Mouse (Mus musculus) mouse embryonic stem cell (cell line): ENCODE data around the gene Rasef.
"Not testable (repeated sequence)": the region's sequence is repeated elsewhere in the genome, so short reads cannot be mapped to it uniquely, and the experiment has no call there.

ENCODE experiments used
- in situ Hi-C, 2 experiments: fragments of 300-500 bp; cut with MboI; formaldehyde crosslinking; loops; 1 replicate in 1 of 2; 3 replicates in 1 of 2; pipeline ENCODE4 v1.14.3; 2019 to 2020; ENCODE audit warnings: low sequenced_read_pairs in 2 of 2, low pct_unique_long_range_greater_than_20kb in 1 of 2, mixed read lengths in 1 of 2; ENCODE audit not compliant: unreplicated experiment in 1 of 2

Rasef gene

GRCm38 (mm10) chr4:73790260-73791185, at the start of gene Rasef:
Gene Rasef, minus strand, starts transcription at chr4:73790994.
- in situ Hi-C loops: no loop called here

- in situ Hi-C loops: no loop called here
Observed at GRCm38 (mm10) chr4:73826587-73826986, 35.8 kb upstream of the Rasef start.

- in situ Hi-C loops: no loop called here
Observed at GRCm38 (mm10) chr4:73791186-73791540, 369 bp upstream of the Rasef start.

- in situ Hi-C loops: no loop called here
Observed at GRCm38 (mm10) chr4:73789534-73789933, 1.3 kb downstream of the Rasef start.

- in situ Hi-C loops: no loop called here
Observed at GRCm38 (mm10) chr4:73788076-73788730, 2.6 kb downstream of the Rasef start.

GRCm38 (mm10) chr4:73784147-73784546, 6.6 kb downstream of the Rasef start:
- in situ Hi-C loops: no loop called here

- in situ Hi-C loops: no loop called here
Observed at GRCm38 (mm10) chr4:73781061-73781460, 9.7 kb downstream of the Rasef start.

- in situ Hi-C loops: no loop called here
Observed at GRCm38 (mm10) chr4:73775266-73775665, 15.5 kb downstream of the Rasef start.

GRCm38 (mm10) chr4:73773831-73774810, 16.7 kb downstream of the Rasef start:
- in situ Hi-C loops: no loop called here

GRCm38 (mm10) chr4:73772028-73772427, 18.8 kb downstream of the Rasef start:
- in situ Hi-C loops: no loop called here

- in situ Hi-C loops: no loop called here
Observed at GRCm38 (mm10) chr4:73770592-73770991, 20.2 kb downstream of the Rasef start.

GRCm38 (mm10) chr4:73768156-73768555, 22.6 kb downstream of the Rasef start:
- in situ Hi-C loops: no loop called here

- in situ Hi-C loops: no loop called here
Observed at GRCm38 (mm10) chr4:73748219-73748618, 42.6 kb downstream of the Rasef start.

- in situ Hi-C loops: no loop called here
Observed at GRCm38 (mm10) chr4:73739439-73739838, 51.4 kb downstream of the Rasef start.

- in situ Hi-C loops: no loop called here
Observed at GRCm38 (mm10) chr4:73719819-73720218, 71.0 kb downstream of the Rasef start.

- in situ Hi-C loops: no loop called here
Observed at GRCm38 (mm10) chr4:73718761-73719160, 72.0 kb downstream of the Rasef start.

- in situ Hi-C loops: not testable (repeated sequence)
Observed at GRCm38 (mm10) chr4:73683216-73683615, 107.6 kb downstream of the Rasef start, which contains the start of gene Gm428. Gene Gm428, plus strand, starts transcription at chr4:73683516.

GRCm38 (mm10) chr4:73668054-73668453, 122.7 kb downstream of the Rasef start, which contains the start of gene Gm11239:
Gene Gm11239, plus strand, starts transcription at chr4:73668354.
- in situ Hi-C loops: not testable (repeated sequence)
